Mouse (Mus musculus): ENCODE data around the gene Fev. TPM values are rescaled to one million over a fixed set of nuclear protein-coding genes. Genes with fewer than 3 reads are reported as not detected.
A peak's percentile ranks its signal among the peaks of the same experiment; 100 is the strongest.

Fev gene
- total RNA-seq (2015; ENCODE audit: low replicate concordance) (not detected in 2 replicates), total RNA-seq (2017; ENCODE audit: low replicate concordance) (not detected in 2 replicates)

GRCm38 (mm10) chr1:74885369-74886042 is at the start of gene Fev:
Gene Fev, minus strand, starts transcription at chr1:74885419.
- no peak for ATAC-seq (replicated peaks; ENCODE audit: low FRiP score, poor library complexity, severe bottlenecking)

GRCm38 (mm10) chr1:74927621-74928296 is 42.5 kb upstream of the Fev start:
- no peak for ATAC-seq (replicated peaks; ENCODE audit: low FRiP score, poor library complexity, severe bottlenecking)

- ATAC-seq (replicated peaks; ENCODE audit: low FRiP score, poor library complexity, severe bottlenecking), result no peak
Observed at GRCm38 (mm10) chr1:74926721-74927120, 41.5 kb upstream of the Fev start.

GRCm38 (mm10) chr1:74924464-74924863 is 39.2 kb upstream of the Fev start:
- ATAC-seq (replicated peaks; ENCODE audit: low FRiP score, poor library complexity, severe bottlenecking), result no peak

GRCm38 (mm10) chr1:74915706-74916105 is 30.5 kb upstream of the Fev start:
- ATAC-seq (replicated peaks; ENCODE audit: low FRiP score, poor library complexity, severe bottlenecking), result no peak

- no peak for ATAC-seq (replicated peaks; ENCODE audit: low FRiP score, poor library complexity, severe bottlenecking)
Observed at GRCm38 (mm10) chr1:74902191-74902590, 17.0 kb upstream of the Fev start.

- no peak for ATAC-seq (replicated peaks; ENCODE audit: low FRiP score, poor library complexity, severe bottlenecking)
Observed at GRCm38 (mm10) chr1:74901686-74902085, 16.5 kb upstream of the Fev start.

GRCm38 (mm10) chr1:74900341-74901285 is 15.4 kb upstream of the Fev start:
- ATAC-seq (replicated peaks; ENCODE audit: low FRiP score, poor library complexity, severe bottlenecking), result no peak

GRCm38 (mm10) chr1:74898656-74899431 is 13.6 kb upstream of the Fev start:
- ATAC-seq (replicated peaks; ENCODE audit: low FRiP score, poor library complexity, severe bottlenecking), result no peak

- ATAC-seq (replicated peaks; ENCODE audit: low FRiP score, poor library complexity, severe bottlenecking), result no peak
Observed at GRCm38 (mm10) chr1:74897976-74898375, 12.8 kb upstream of the Fev start.

- 0 out of 2 replicates have a peak, but pooled peaks have one; percentile 59 for ATAC-seq (replicated peaks; ENCODE audit: low FRiP score, poor library complexity, severe bottlenecking)
Observed at GRCm38 (mm10) chr1:74894966-74895365, 9.7 kb upstream of the Fev start.

- no peak for ATAC-seq (replicated peaks; ENCODE audit: low FRiP score, poor library complexity, severe bottlenecking)
Observed at GRCm38 (mm10) chr1:74893134-74893855, 8.1 kb upstream of the Fev start, which contains the start of gene Cryba2. Gene Cryba2, minus strand, starts transcription at chr1:74893143.

GRCm38 (mm10) chr1:74892351-74893133 is 7.3 kb upstream of the Fev start:
- no peak for ATAC-seq (replicated peaks; ENCODE audit: low FRiP score, poor library complexity, severe bottlenecking)

GRCm38 (mm10) chr1:74891513-74891912 is 6.3 kb upstream of the Fev start:
- no peak for ATAC-seq (replicated peaks; ENCODE audit: low FRiP score, poor library complexity, severe bottlenecking)

GRCm38 (mm10) chr1:74884196-74885141 is 750 bp downstream of the Fev start:
- ATAC-seq (replicated peaks; ENCODE audit: low FRiP score, poor library complexity, severe bottlenecking), result no peak

GRCm38 (mm10) chr1:74883441-74883840 is 1.8 kb downstream of the Fev start:
- no peak for ATAC-seq (replicated peaks; ENCODE audit: low FRiP score, poor library complexity, severe bottlenecking)

GRCm38 (mm10) chr1:74882828-74883227 is 2.4 kb downstream of the Fev start:
- ATAC-seq (replicated peaks; ENCODE audit: low FRiP score, poor library complexity, severe bottlenecking), result no peak

Measured in erythroblast, adult 5-6 weeks (primary cell).